Mouse (Mus musculus) MEL (cell line): Measurements from ENCODE around the gene Ccdc102a.

Source experiments
- BHLHE40 ChIP-seq: IDR thresholded peaks from 2 replicates; pipeline ENCODE4 v1.6.1; 2012; ENCODE audit warnings: low read depth, mild to moderate bottlenecking, inconsistent platforms, low read length, improper control_type of control experiment, borderline replicate concordance
- E2F4 ChIP-seq: IDR thresholded peaks from 2 replicates; pipeline ENCODE4 v1.6.1; 2011; ENCODE audit warnings: low read depth, low read length, improper control_type of control experiment, borderline replicate concordance
- MAFK ChIP-seq: IDR thresholded peaks from 2 replicates; pipeline ENCODE4 v1.6.1; 2011; ENCODE audit warnings: low read depth, mild to moderate bottlenecking, low read length, improper control_type of control experiment, borderline replicate concordance
- POLR2A ChIP-seq, 2 experiments: IDR thresholded peaks; 2 replicates each; pipeline ENCODE4 v1.6.1; 2011 to 2012; ENCODE audit warnings: low read length in 2 of 2, mild to moderate bottlenecking in 2 of 2, control low read depth in 1 of 2, improper control_type of control experiment in 1 of 2, low read depth in 1 of 2, moderate library complexity in 1 of 2; ENCODE audit not compliant: control insufficient read depth in 1 of 2, insufficient read depth in 1 of 2, poor library complexity in 1 of 2
- RCOR1 ChIP-seq: IDR thresholded peaks from 2 replicates; pipeline ENCODE4 v1.6.1; 2012; ENCODE audit warnings: low read depth, mild to moderate bottlenecking, inconsistent platforms, low read length, improper control_type of control experiment
- TCF12 ChIP-seq: IDR thresholded peaks from 2 replicates; pipeline ENCODE4 v1.6.1; 2014; ENCODE audit warnings: low read depth, mild to moderate bottlenecking, inconsistent platforms, low read length, improper control_type of control experiment, moderate library complexity
- ZNF384 ChIP-seq: IDR thresholded peaks from 2 replicates; pipeline ENCODE4 v1.6.1; 2012; ENCODE audit warnings: low read depth, mild to moderate bottlenecking, inconsistent platforms, low read length, improper control_type of control experiment

- TF ChIP-seq E2F4, result no peak
- no peak for TF ChIP-seq POLR2A (IDR thresholded peaks at IDR 0.05; ENCODE audit: control insufficient read depth in 1 of 2, insufficient read depth in 1 of 2, low read depth in 1 of 2, low read length in 2 of 2, poor library complexity in 1 of 2)
- TF ChIP-seq TCF12, result no peak
- TF ChIP-seq ZNF384, result no peak
- TF ChIP-seq BHLHE40, result no peak
- TF ChIP-seq MAFK, result no peak
- no peak for TF ChIP-seq RCOR1
Observed at GRCm38 (mm10) chr8:94861352-94861910, 56.5 kb downstream of the Ccdc102a start.
